Mouse (Mus musculus) urinary bladder, postnatal 10 days (tissue): ENCODE results near the gene Exosc1.
A peak's percentile ranks its signal among the peaks of the same experiment; 100 is the strongest.

Source experiments
- DNase-seq: peaks from one replicate; pipeline ENCODE4 v3.0.0; 2022; ENCODE audit warnings: low spot score

Exosc1 gene

DNA sequence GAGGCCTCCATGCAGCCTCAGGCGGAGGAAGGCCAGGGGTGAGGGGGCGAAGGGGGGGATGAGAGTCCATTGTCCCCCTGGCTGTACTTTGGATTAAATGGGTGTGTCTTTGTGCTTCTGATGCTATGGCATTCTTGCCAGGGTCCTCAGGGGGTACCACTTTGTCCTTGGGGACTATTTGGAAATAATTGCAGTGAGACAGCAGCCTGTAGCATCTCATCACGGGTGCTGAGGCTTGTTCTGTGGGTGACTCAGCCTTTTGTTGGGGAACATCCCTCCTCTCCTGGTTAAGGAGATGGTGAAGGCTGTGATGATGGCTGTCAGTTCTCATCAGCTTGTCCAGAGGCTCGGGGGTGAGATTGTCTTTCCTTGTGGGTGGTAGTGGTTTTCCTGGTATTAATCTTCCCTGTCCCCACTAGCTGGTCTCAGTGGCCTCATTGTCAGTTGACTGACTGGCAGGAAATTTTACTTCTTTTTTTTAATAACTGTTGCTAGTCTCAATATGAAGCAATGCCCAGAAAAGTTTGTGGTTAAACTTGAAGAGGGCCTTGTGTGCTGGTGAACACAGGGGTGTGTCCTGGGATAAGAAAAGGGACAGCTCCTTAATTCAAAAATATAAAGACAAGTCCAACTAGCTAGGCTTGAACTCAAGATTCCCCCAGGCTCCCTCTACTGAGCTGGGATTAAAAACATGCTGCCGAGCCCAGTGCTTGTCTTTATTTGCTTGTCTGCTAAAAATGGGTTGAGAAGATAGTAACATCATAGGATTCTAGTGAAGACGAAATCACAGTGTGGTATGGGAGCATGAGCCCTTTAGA is 19.2 kb downstream of the Exosc1 start:
- DNase-seq = no peak

DNA sequence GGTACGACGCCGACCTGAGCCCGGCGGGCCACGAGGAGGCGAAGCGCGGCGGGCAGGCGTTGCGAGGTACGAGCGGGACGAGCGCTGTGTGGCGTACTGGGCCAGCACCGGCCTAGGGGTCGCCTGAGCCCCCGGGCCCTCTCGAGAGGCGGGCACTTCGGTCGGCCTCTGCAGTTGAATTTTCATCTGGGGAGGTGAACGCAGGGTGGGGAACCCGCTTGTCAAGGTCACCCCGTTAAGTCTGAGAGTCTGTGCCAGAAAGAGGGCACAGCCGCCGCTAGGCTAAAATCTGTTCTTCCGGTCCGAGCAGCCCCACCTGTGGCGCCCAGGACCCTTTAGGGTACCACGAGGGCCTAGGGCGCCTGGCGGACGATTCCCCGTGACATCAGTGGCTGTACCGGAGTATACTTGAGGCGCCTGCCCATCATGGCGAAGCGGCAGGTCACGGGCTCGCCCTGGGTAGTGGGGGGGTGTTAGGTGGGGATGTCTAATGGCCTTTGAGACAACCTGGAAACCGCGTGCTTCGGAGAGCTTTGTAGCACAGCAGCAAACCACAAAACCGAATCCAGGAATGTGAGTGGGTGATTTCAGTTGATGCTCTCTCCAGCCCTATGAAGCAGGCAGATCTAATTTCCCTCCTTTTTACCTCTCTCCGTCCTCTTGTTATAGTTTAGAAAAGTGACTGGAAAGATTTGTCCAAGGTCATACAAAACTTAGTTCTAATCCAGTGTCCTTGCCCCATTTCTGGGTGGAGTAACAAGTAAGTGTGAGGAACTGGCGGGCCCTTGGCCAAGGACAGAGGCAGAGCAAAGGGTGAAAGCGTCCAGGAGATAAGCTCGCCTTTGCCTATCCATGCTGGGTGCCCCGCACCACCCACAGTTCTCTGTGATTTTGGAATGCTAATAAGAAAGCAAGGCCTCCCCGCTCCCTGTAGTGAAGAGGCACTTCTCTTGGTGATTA is 20.8 kb downstream of the Exosc1 start:
- no peak for DNase-seq

DNA sequence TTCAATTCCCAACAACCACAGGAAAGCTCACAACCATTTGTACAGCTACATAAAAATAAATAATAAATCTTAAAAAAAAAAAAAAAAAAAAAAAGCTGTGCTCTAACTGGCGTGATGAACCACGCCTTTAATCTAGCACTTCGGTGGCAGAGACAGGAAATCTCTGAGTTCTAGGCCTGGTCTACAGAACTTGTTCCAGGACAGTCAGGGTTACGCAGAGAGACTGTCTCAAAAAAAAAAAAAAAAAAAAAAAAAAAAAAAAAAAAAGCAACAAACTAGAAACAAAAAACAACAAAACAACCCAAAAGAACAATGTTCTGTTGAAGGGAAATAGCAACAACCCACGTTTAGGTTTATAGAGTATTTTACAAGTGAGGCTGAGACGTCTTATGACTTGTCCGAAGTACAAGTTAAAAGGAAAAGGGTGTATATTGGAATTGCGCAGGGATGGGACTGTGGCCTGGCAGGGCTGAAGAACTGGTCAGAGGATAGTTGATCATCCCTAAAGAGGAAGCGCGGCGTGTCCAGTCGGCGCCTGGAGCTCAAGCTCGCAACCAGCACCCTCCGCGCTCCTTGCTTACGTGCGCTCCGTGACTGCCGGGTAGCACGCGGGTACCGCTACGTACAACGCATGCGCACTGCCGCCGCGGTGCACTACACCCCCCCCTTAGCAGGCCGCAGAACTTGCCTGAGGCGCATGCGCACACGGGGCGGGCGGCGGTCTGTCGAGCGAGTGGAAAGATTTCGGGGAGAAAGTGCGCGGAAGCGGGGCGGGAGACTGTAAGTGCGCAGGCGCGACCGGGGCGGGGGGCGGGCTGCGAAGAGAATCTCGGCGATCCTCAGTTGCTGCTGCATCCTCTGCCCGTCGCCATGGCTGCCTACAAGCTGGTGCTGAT is 21.8 kb downstream of the Exosc1 start, which contains the start of gene Pgam1:
Gene Pgam1, plus strand, starts transcription at position 746 of the 896 bp plus-strand sequence.
- DNase-seq = peak; percentile 84

DNA sequence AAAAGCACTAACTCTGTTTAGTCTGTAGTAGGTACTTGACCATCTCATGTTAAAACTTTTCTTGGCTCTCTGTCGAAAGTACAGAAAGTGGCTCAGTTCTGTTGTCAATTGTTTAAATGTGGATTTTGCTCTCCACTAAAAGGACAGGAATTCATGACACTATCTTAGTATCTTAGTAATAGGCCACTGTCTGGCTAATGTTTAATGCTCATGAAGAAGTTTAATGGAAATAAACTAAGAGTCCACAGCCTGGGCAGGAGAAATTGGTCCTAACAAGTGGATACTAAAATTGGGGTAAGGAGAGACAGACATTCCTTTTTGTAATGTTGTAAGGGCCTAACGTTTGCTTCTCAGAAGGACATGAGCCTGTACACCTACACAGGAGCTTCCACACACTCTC is 22.8 kb downstream of the Exosc1 start:
- no peak for DNase-seq

DNA sequence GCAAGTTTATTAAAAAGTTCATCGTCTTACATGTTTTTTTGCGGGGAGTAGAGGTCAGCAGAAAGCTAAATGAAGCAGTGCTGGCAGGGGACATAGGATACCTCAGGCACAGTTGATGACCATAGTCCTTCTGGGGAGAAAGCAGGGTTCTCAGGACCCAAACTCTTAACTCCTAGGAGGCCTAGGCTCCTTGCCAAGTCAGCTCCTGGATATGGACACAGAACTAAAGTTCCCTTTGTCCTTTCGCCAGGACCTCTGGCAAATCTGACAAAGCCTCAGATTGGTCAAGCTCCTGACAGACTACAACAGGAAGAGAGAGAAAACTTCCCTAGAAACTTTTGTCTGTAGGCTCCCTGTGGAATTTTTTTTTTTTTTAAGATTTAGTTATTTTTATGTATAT is 24.5 kb downstream of the Exosc1 start:
- DNase-seq = no peak

DNA sequence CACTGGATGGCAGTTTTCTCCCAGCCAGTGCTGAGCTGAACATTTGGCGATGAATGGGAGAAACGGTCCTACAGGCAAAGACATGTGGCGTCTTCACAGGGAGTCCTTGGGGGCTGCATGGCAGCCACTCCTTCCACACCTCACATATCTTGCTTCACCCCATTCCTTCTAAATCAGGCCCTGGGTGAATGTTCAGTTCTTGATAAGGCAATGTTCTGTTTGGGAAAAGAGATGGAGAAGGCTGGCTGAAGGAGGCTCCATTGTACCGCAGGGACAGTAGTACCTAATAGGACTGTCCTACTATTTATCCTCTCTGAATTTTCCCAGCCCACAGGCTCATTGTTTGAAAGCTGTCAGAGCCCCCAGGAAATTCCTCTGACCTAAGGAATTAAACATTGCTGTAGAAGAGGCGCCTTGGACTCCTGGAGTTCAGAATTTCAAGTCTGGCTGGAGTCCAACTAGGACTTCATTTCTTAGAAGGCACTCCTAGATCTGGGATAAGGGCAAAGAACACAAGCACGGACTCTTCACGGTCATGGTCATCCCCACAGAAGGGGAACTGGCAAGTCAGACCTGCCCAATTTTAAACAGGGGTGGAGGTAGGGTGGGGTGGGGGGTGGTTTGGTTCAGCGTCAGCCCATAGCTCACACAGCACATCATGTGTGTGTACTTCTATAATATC is 26.0 kb downstream of the Exosc1 start:
- DNase-seq = no peak

DNA sequence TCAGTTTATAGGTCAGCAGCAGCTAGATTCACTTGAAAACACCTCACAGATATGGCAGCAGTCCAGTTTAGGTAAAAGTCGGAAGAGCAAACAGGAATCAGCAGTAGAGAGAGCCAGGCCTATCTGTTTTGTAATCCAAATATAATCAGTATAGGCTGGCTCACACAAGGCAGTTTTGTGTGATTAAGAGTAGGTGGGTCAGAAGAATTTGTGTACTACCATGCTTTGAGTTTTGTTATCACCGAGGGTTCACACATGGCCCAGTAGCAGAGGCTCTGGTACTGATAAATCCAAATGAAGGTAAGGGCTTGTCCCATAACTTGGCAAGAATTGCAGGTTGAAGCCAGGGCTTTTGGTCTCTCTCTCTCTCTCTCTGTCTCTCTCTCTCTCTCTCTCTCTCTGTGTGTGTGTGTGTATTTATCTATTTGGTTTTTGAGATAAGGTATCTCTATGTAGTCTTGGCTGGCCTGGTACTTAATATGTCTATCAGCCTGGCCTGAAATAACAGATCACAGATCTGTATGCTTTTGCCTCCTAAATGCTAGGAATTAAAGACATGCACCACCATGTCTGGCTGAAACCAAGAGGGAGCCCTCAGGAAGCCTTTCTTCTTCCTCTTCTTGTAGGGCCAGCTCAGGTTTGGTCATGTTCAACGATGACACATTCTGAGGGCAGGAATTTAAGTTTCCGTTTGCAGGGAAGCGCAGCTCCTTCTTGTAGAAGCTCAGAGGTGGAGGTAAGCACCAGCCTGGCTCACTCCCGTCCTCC is 26.7 kb downstream of the Exosc1 start:
- no peak for DNase-seq

DNA sequence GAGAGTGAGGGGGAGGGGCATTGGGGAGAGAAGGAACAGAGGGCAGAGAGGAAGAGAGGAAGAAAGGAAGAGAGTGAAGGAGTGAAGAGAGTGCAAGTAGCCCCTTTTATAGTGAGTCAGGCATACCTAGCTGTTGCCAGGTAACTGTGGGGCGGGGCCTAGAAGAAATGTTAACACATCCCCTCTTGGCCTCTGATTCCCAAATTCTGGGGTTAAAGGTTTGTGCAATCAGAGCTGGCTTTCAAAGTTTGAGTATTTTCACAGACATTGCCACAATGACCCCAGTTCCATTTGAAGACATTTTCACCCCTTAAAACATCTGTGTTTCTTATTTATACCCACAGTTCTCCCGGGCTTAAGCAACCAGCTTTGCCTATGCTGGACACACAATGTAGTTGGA is 28.0 kb downstream of the Exosc1 start:
- no peak for DNase-seq

DNA sequence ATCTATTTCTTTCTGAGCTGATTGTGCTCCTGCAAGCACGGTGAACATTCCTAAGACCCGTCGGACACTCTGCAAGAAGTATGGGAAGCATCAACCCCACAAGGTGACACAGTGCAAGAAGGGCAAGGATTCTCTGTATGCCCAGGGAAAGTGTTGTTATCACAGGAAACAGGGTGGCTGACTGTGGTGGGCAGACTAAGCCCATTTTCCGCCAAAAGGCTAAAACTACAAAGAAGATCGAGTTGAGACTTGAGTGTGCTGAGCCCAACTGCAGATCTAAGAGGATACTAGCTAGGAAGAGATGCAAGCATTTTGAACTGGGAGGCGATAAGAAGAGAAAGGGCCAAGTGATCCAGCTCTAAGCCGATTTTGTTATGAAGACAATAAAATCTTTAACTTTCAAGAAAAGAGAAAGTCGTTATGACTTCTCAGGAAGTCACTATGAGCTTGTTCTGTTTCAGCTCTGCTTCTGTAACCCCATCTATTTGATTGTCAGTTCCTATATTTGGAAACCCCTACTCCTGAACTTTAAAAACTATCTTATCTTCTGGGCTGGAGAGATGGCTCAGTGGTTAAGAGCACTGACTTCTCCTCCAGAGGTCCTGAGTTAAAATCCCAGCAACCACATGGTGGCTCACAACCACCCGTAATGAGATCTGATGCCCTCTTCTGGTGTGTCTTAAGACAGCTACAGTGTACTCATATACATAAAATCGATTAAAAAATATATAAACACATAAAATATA is 30.2 kb downstream of the Exosc1 start:
- no peak for DNase-seq

DNA sequence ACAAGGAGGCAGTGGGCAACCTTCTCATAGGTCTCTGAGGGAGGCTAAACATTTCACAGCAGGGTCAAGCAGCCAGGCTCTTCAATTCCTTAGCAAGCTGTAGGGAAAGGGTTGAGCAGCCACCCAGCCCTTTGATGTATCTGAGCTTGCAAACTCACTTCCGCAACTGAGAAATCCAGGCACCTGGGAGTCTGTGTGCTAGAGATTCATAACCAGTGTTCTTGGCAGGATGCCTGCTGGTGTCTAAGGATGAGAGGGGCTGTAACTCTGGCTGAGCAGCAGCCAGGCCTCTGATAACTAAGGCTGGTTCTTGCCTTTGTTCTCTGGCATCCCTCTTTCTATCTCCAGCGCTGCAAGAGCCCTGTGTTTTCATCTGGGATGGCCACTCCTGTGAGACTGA is 31.5 kb downstream of the Exosc1 start:
- DNase-seq = no peak

DNA sequence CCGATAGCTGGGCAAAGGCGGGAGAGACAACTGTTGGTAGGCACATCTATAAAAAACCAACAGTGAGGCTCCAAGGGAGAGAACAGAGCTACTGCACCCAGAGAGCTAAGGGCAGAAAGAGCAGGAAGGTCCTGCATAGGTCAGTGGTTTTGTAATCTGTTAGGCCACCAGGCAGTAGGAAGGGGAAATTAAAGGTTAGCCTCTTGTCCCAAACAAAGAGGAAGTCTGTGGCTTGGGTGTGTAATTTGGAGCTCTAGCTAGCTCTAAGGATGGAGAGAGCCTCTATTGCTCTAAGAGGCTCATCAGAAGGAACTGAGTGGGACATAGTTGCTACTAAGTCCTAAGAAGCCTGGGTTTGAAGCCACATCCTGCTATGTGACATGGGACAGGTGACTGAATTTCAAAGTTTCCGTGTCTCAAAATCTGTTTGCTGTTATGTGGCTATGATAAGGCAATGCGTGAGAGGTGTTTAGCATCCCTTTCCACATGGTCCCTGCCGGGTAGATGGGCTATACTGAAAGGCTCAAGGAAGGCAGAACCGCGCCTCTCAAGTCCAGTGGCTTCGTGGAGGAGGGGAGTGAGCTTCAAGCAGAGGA is 32.6 kb downstream of the Exosc1 start:
- DNase-seq = no peak

DNA sequence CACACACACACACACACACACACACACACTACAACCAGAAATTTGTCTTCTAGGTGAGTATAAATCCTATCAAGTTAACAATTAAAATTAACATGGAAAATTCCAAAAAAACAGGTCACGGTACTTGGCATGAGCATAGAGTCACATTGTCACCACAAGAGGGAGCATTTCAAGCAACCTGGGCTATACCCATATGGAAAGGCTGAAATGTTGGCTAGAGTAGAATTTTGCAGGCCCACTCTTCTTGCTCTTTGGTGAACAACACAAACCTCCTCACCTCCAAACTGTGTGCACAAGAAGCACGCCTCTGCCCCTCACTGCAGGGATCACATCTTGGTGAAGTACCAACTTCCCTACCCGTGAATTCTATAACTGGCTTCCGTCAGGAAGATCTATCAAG is 34.4 kb downstream of the Exosc1 start:
- DNase-seq = no peak

DNA sequence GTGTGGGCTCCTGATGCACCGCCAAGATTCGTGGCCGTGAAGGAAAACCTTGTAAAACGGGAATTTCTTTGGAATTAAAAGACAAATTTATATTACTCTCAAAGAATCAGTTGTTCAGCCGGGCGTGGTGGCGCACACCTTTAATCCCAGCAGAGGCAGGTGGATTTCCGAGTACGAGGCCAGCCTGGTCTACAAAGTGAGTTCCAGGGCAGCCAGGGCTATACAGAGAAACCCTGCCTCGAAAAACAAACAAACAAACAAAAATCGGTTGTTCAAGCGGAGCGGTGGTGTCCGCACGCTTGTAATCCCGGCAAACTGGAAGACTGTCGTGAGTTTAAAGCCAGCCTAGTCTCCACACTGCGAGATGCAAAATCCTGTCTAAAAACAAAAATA is 36.9 kb downstream of the Exosc1 start:
- DNase-seq = no peak

DNA sequence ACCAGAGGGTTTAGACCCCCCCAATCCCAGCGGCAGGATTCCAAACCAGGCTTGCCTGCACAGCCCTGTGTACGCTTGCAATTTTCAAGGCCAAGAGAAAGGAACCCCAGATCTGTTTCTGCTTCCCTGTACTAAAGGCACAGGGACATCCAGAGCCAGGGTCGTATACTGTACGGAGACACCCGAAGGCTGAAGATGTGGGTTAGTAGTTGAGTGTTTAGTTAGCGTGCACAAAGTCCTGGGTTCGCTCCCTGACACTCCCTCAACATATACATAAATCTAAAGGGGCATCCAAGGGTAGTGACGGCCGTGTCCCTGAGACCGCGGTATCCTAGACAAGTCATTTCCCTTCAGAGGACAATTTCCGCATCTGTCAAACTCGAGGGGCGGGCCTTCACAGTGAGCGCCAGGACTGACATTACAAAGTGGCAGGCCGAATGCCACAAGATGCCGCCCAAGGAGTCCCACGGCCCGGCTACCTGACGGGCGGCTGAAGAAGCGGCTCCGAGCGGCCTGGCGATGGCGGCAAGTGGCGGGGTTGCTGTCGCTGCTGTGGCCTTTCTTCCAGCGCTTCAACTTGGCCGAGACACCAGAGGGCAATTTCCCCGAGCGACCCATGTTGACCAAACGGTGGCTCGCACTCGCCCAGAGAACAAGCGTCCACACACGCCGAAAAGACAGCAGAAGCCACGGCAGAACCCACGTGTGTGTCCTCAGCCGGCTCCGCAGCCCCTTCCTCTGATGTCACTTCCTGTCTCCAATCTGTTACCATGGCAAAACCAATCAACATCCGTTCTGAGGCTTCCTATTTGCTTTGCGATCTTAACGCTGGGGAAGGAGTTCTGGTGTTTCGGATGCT is 37.5 kb downstream of the Exosc1 start, which contains the start of gene Rrp12:
Gene Rrp12, minus strand, starts transcription at position 714 of the 859 bp plus-strand sequence.
- no peak for DNase-seq

DNA sequence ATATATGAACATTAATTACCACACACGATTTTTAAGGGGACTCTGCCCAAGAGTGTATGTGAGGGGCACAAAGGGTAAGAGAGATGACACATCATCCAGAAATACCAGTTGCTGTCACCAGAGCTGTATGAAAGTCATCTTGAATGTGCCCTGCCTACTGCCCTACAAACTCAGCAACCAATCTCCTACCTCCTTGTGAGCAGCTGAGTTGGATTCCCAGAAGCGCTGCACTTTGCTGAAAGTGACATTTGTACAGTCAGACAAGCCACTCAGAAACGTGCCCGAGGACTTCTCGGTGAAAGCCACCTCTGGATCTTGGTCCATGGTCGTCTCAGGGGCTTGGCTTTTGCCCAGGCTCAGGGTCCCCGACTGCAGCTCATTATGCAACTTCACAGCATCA is 38.3 kb downstream of the Exosc1 start:
- no peak for DNase-seq

DNA sequence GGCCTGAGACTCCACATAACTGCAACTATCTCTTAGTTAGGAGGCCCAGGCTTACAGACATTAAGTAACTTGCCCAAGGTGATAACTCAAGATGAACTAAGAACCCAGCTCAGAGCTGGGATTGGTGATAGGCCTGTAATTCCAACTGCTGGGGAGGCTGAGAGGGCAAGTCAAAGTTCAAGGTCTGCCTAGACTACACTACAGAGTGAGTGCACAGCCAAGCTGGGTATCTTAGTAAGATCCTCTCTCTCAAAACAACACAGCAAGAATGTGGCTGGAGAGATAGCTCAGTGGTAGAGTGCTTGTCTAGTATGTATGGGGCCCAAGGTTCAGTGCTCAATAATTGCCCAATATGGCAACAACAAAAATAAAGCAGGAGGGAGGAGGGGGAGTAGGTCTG is 45.0 kb downstream of the Exosc1 start:
- no peak for DNase-seq

DNA sequence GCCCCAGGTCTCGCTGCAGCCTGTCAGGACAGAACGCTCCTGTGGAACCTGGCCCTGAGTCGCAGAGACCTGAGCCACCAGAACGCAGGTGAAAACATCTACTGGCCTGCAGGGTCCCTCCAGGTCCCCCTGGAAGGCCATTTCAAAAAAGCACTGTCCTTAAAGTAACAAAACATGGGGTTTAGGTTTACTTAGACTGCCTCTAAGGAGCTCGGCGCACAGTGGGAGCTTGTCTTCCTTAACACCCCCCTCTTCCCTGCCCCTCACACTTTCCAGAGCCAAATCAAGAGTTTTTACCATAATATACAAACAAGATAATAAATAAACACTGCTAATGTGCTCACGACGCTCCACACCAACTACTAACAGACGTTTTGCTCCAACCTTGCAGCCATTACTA is 49.3 kb downstream of the Exosc1 start:
- no peak for DNase-seq

DNA sequence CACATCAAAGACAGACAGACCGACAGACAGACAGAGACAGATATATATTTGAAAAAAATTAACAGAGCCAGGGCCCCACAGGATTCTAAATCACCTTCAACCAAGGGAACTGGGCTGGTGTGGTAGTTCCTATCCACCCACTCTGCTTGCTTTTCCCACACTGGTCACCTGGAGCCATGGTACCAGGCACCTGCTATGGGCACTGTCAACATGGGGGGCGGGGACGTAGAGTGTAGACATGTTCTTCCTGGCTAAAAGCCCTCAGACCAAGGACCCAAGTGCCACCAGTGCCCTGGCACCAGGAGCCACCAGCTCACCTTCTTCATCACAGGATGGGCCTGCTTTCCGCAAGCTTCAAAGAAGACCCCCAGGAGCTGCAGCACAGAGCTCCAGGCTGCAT is 51.4 kb downstream of the Exosc1 start:
- DNase-seq = no peak
